Mouse (Mus musculus) stomach, postnatal 0 days (tissue): Measurements from ENCODE around the gene Ube2k. TPM values are rescaled to one million over a fixed set of nuclear protein-coding genes. Genes with fewer than 3 reads are reported as not detected.

Experiments used
- ATAC-seq: fragments of 200-750 bp; cut with Nextera tagmentation; 2 replicates; pipeline ENCODE4 v1.8.0; 2017; ENCODE audit not compliant: low FRiP score, low TSS enrichment
- DNase-seq: peaks from one replicate; pipeline ENCODE4 v3.0.0-alpha.2; 2016; ENCODE audit warnings: low spot score
- H3K27ac ChIP-seq: fragments of 300-500 bp; sonication (generic); replicated peaks from 2 replicates; pipeline ENCODE4 v1.5.1; 2014; ENCODE audit warnings: mild to moderate bottlenecking, control low read depth
- H3K27me3 ChIP-seq: fragments of 300-500 bp; sonication (generic); 2 replicates; pipeline ENCODE4 v1.6.1; 2014; ENCODE audit warnings: low read length; ENCODE audit not compliant: control insufficient read depth, insufficient read depth
- H3K36me3 ChIP-seq: fragments of 300-500 bp; sonication (generic); 2 replicates; pipeline ENCODE4 v1.6.1; 2014; ENCODE audit warnings: low read length, mixed read lengths; ENCODE audit not compliant: control insufficient read depth, insufficient read depth
- H3K4me1 ChIP-seq: fragments of 300-500 bp; sonication (generic); replicated peaks from 2 replicates; pipeline ENCODE4 v1.6.1; 2014; ENCODE audit warnings: antibody characterized with exemption; ENCODE audit not compliant: control insufficient read depth, insufficient read depth
- H3K4me2 ChIP-seq: fragments of 300-500 bp; sonication (generic); replicated peaks from 2 replicates; pipeline ENCODE4 v1.6.1; 2014; ENCODE audit warnings: low read depth, mild to moderate bottlenecking, control low read depth, moderate library complexity
- H3K4me3 ChIP-seq: fragments of 300-500 bp; sonication (generic); 2 replicates; pipeline ENCODE4 v1.5.1; 2014; ENCODE audit warnings: low read depth, low read length, control low read depth
- H3K9ac ChIP-seq: fragments of 300-500 bp; sonication (generic); 2 replicates; pipeline ENCODE4 v1.6.1; 2014; ENCODE audit warnings: mild to moderate bottlenecking, low read length, control low read depth, mixed read lengths
- H3K9me3 ChIP-seq: fragments of 300-500 bp; sonication (generic); 2 replicates; pipeline ENCODE4 v1.6.1; 2016; ENCODE audit warnings: low read length; ENCODE audit not compliant: control insufficient read depth
- CTCF ChIP-seq: IDR thresholded peaks from 2 replicates; pipeline ENCODE4 v1.5.1; 2016; ENCODE audit warnings: antibody characterized with exemption, low read depth, mild to moderate bottlenecking, moderate library complexity
- EP300 ChIP-seq: optimal IDR thresholded peaks from 2 replicates; pipeline ENCODE3; 2016; ENCODE audit warnings: antibody characterized with exemption
- WGBS: fragments of 180-500 bp; shearing (Covaris S2); extraction: QIAGEN DNeasy Blood & Tissue Kit; methylation state at CpG from one replicate; pipeline ENCODE4 v1.1.7; 2014; 5-methylcytosine and 5-hydroxymethylcytosine counted together
- polyA plus RNA-seq: library from polyadenylated mRNA; unstranded; fragments of >200 nt; fragmentation: Nextera tagmentation; extraction: Ambion mirVana; gene quantifications from 2 replicates; pipeline ENCODE4 v1.2.1, GENCODE M21; 2015

Gene Ube2k
- polyA plus RNA-seq, 1 experiment from 2014 or later: 136 TPM

DNA sequence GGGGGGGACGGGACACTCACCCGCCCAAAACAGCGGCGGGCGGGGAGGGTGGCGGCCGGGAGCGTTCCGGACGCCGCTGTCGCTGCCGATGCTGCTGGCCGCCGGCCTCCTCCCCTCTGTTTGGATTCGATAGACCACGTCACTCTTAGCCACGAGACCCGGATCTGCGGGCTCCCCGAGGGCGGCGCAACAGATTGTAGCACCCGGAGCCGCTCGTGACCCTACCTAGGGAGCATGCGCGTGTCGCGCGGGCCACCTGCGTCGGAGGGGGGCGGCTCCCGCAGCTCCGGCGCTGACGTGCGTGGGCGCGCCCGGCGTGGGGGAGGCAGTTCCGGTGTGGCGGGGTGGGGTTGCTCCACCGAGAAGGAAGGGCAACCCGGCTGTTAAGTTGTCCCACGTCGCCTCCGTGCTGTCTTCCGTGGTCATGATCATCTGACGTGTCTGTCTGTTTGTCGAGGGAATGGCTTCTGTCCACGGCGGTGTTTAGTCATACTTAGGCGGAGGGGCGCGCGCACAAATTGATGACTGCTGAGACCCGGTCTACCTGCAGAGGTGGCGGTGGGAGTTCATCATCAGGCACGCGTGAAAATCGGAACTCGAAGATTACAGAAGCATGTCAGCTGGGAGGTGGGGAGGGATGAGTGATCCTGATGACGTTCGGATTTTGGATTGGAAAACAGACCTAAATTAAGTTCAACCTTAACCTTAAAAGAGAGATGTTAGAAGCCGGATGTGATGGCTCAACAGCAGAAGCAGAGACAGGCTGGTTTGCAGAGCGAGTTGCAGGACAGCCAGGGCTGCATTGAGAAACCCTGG lies 44.1 kb upstream of the Ube2k start, which contains the start of gene Gm43552:
Gm43552 (minus strand) TSS at position 118 of the 816 bp plus-strand sequence.
- WGBS: under 1% methylated on average over 44 of the region's 69 CpGs
- TF ChIP-seq CTCF (no peak), EP300 (peak; percentile 77)
- H3K4me2 ChIP-seq: peak within 1 kb of the TSS; percentile 67

DNA sequence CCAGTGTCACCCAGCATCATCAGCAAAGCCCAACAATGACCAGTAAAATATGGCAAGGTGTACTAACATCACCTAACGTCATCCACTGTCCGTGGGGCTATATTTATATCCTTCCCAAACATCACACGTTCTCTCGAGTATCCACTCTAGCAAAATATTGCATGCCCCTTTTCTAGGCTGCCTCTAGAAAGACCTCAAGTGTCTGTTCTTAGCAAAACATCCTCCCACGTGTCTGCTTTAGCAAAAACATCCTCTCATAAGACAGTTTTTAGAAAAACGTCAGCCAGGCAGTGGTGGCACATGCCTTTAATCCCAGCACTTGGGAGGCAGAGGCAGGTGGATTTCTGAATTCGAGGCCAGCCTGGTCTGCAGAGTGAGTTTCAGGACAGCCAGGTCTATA lies 36.8 kb upstream of the Ube2k start:
- ATAC-seq (no peak), DNase-seq (no peak)
- H3K4me1 ChIP-seq: no peaks in the 10 kb centered on the region
- 78% methylated on average over 7 of the region's 7 CpGs for WGBS
- H3K27ac ChIP-seq: no peak overlapping the region
- no peaks in the 10 kb centered on the region for H3K9me3 ChIP-seq
- no peak overlapping the region for H3K4me3 ChIP-seq
- no peak overlapping the region for H3K9ac ChIP-seq
- TF ChIP-seq CTCF (no peak), EP300 (no peak)
- H3K27me3 ChIP-seq: no peaks in the 10 kb centered on the region
- no peak overlapping the region for H3K4me2 ChIP-seq
- no peaks in the 10 kb centered on the region for H3K36me3 ChIP-seq

More for the DNA sequence above, 44.1 kb upstream of the Ube2k start, which contains the start of gene Gm43552:
- peak within 1 kb of the TSS; percentile 90 for H3K4me3 ChIP-seq
- H3K27me3 ChIP-seq: no peaks in the 10 kb centered on the region
- peaks cover 3% of the 10 kb centered on the region; the same call in 1 of the 2 replicates for H3K4me1 ChIP-seq
- no peaks in the 10 kb centered on the region for H3K9me3 ChIP-seq
- peak within 1 kb of the TSS; percentile 99 for H3K27ac ChIP-seq
- H3K36me3 ChIP-seq: no peaks in the 10 kb centered on the region
- DNase-seq (peak; percentile 98), ATAC-seq (peak; percentile 98)
- peak within 1 kb of the TSS; percentile 97 for H3K9ac ChIP-seq

DNA sequence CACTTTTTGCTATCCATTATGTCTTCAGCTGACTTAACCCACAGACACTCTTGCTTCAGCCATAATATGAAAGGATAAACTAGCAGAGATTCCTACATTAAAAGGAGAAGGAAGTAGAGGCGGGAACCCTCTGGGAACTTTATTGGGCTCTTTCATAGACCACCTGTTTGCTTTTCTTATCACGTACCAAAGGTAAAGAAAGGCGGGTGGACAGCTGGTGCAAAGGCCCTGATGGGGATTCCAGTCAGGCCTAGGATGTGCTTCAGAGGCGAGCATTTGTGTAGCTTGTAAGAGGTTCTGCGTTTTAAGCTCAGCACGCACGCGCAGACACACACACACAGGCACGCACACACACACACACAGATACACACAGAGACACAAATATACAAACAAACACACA lies 35.6 kb upstream of the Ube2k start:
- Histone ChIP-seq H3K27me3 (no peaks in the 10 kb centered on the region), H3K9me3 (no peaks in the 10 kb centered on the region), H3K4me3 (no peak overlapping the region), H3K27ac (no peak overlapping the region), H3K4me2 (no peak overlapping the region), H3K36me3 (no peaks in the 10 kb centered on the region), H3K9ac (no peak overlapping the region), H3K4me1 (no peaks in the 10 kb centered on the region)
- TF ChIP-seq CTCF (no peak), EP300 (no peak)
- peak; percentile 56; the same call in 1 of the 2 replicates for ATAC-seq
- no peak for DNase-seq
- 79% methylated on average over 9 of the region's 9 CpGs for WGBS

DNA sequence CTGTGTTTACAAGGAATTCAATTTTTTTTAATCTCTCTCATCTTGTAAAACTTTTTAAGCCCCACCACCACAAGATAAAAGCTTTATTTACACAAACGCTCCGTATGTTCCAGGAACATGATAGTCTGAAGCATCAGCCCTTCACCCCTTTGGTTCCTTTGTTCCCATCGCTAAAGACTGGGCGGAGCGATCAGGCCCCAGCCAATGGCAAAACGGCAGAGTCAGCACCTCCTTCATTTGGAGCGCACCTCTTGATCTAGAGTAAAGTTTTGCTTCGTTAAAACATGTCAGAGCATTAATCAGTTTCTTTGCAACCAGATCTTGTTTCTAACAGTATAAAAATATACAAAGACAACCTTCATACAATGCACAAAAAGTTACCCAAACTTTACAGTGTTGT lies 31.2 kb upstream of the Ube2k start:
- H3K36me3 ChIP-seq: no peaks in the 10 kb centered on the region
- no peaks in the 10 kb centered on the region for H3K4me1 ChIP-seq
- no peak overlapping the region for H3K9ac ChIP-seq
- no peaks in the 10 kb centered on the region for H3K9me3 ChIP-seq
- TF ChIP-seq EP300 (no peak), CTCF (no peak)
- DNase-seq (no peak), ATAC-seq (no peak)
- no peak overlapping the region for H3K27ac ChIP-seq
- WGBS: 8% methylated on average over 8 of the region's 8 CpGs
- H3K27me3 ChIP-seq: no peaks in the 10 kb centered on the region
- no peak overlapping the region for H3K4me3 ChIP-seq
- H3K4me2 ChIP-seq: no peak overlapping the region

DNA sequence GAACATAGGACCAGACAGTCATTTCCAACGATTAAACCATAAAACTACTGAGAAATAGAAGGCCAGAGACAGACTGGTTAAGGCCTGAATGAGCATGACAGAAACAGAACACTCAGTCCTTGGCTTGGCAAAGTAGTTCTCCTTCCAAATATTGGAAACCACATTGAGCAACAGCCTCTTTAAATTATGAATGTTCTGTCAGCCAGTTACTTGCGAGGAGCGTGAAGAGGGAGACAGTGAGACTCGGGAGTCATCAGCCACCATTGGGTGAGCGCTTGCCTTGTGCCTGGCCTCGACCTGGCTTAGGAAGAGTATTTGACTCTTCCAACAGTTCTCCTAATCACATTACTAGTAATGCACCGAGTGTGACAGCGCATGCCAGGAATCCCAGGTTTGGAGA lies 28.6 kb upstream of the Ube2k start:
- H3K4me2 ChIP-seq: no peak overlapping the region
- ATAC-seq (no peak), DNase-seq (no peak)
- H3K9me3 ChIP-seq: no peaks in the 10 kb centered on the region
- no peaks in the 10 kb centered on the region for H3K4me1 ChIP-seq
- H3K27ac ChIP-seq: no peak overlapping the region
- TF ChIP-seq CTCF: no peak
- TF ChIP-seq EP300: no peak
- H3K27me3 ChIP-seq: no peaks in the 10 kb centered on the region
- WGBS: 75% methylated on average over 8 of the region's 8 CpGs
- H3K9ac ChIP-seq: no peak overlapping the region
- no peak overlapping the region for H3K4me3 ChIP-seq
- H3K36me3 ChIP-seq: no peaks in the 10 kb centered on the region

DNA sequence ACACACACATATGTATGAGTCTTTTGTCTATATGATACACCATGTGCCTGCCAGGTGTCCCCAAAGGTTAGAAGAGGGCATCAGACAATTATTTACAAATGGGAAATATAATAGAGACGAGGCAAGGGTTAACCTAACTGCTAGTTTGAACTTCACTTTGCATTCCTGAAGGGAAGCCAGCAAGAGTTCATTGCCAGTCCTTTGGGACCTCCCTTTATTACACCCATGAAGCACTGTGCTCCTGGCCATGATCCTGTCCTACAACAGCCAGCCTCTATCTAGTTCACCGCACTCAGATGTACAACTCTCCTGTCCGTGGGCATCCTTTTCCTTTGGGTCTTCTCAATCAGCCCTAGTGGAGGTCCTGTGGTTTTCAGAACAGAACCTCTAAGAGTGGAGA lies 23.5 kb upstream of the Ube2k start:
- H3K27ac ChIP-seq: peak overlapping the region; percentile 53; the same call in 1 of the 2 replicates

More for the DNA sequence above, 23.5 kb upstream of the Ube2k start:
- H3K4me3 ChIP-seq: no peak overlapping the region
- ATAC-seq: no peak
- TF ChIP-seq CTCF (no peak), EP300 (no peak)
- H3K27me3 ChIP-seq: no peaks in the 10 kb centered on the region
- no peak overlapping the region for H3K4me2 ChIP-seq
- no peaks in the 10 kb centered on the region for H3K36me3 ChIP-seq
- no peaks in the 10 kb centered on the region for H3K4me1 ChIP-seq
- DNase-seq: no peak
- no peaks in the 10 kb centered on the region for H3K9me3 ChIP-seq
- WGBS: 45% methylated on average over 3 of the region's 3 CpGs
- H3K9ac ChIP-seq: no peak overlapping the region
